Mouse (Mus musculus) liver, embryonic 16.5 days (tissue): Measurements from ENCODE around the gene Rere. TPM values are rescaled to one million over a fixed set of nuclear protein-coding genes. Genes with fewer than 3 reads are reported as not detected.
"Not testable (repeated sequence)": the region's sequence is repeated elsewhere in the genome, so short reads cannot be mapped to it uniquely, and the experiment has no call there.

Experiments used
- ATAC-seq: fragments of 200-750 bp; cut with Nextera tagmentation; 2 replicates; pipeline ENCODE4 v1.8.0; 2017; ENCODE audit warnings: low read depth, mild to moderate bottlenecking, moderate number of reproducible peaks, moderate library complexity
- H3K27ac ChIP-seq: fragments of 300-500 bp; sonication (generic); 2 replicates; pipeline ENCODE4 v1.5.1; 2014; ENCODE audit warnings: mild to moderate bottlenecking, low read length
- H3K27me3 ChIP-seq: fragments of 300-500 bp; sonication (generic); 2 replicates; pipeline ENCODE4 v1.6.1; 2014; ENCODE audit warnings: low read depth, low read length, mixed read lengths; ENCODE audit not compliant: control insufficient read depth, insufficient read depth
- H3K36me3 ChIP-seq: fragments of 300-500 bp; sonication (generic); 2 replicates; pipeline ENCODE4 v1.6.1; 2014; ENCODE audit warnings: mild to moderate bottlenecking; ENCODE audit not compliant: control insufficient read depth, insufficient read depth
- H3K4me1 ChIP-seq: fragments of 300-500 bp; sonication (generic); 2 replicates; pipeline ENCODE4 v1.6.1; 2014; ENCODE audit warnings: low read depth, low read length, mixed read lengths; ENCODE audit not compliant: control insufficient read depth
- H3K4me2 ChIP-seq: fragments of 300-500 bp; sonication (generic); 2 replicates; pipeline ENCODE4 v1.6.1; 2014; ENCODE audit warnings: low read depth, low read length, mixed read lengths
- H3K4me3 ChIP-seq: fragments of 300-500 bp; sonication (generic); 2 replicates; pipeline ENCODE4 v1.5.1; 2014; ENCODE audit warnings: low read depth, mild to moderate bottlenecking, low read length
- H3K9ac ChIP-seq: fragments of 300-500 bp; sonication (generic); 2 replicates; pipeline ENCODE4 v1.6.1; 2014; ENCODE audit warnings: low read depth, low read length
- H3K9me3 ChIP-seq: fragments of 300-500 bp; sonication (generic); replicated peaks from 2 replicates; pipeline ENCODE4 v1.6.1; 2016; ENCODE audit warnings: low read length; ENCODE audit not compliant: control insufficient read depth
- whole genome bisulfite sequencing: fragments of 180-500 bp; shearing (Covaris S2); extraction: QIAGEN DNeasy Blood & Tissue Kit; methylation state at CpG from one replicate; pipeline ENCODE4 v1.1.7; 2014; ENCODE audit not compliant: insufficient replicate concordance; 5-methylcytosine and 5-hydroxymethylcytosine counted together
- polyA plus RNA-seq: library from polyadenylated mRNA; unstranded; fragments of >200 nt; fragmentation: Nextera tagmentation; extraction: Ambion mirVana; gene quantifications from 2 replicates; pipeline ENCODE4 v1.2.1, GENCODE M21; 2015

Gene Rere
- polyA plus RNA-seq, 1 experiment from 2014 or later, result 6.8 TPM

- H3K27me3 ChIP-seq, result no peaks in the 10 kb centered on the region
- 29% methylated on average over 6 of the region's 6 CpGs for WGBS
- ATAC-seq, result no peak; the same call in 1 of the 2 replicates
- no peaks in the 10 kb centered on the region for H3K4me1 ChIP-seq
- H3K4me2 ChIP-seq, result no peak overlapping the region
- no peak overlapping the region for H3K4me3 ChIP-seq
- H3K36me3 ChIP-seq, result no peaks in the 10 kb centered on the region
- no peaks in the 10 kb centered on the region for H3K9me3 ChIP-seq
- no peak overlapping the region for H3K9ac ChIP-seq
- no peak overlapping the region for H3K27ac ChIP-seq
Observed at GRCm38 (mm10) chr4:150260745-150261144, 20.7 kb upstream of the Rere start.

- no peak overlapping the region for H3K9ac ChIP-seq
- no peaks in the 10 kb centered on the region for H3K36me3 ChIP-seq
- H3K4me1 ChIP-seq, result no peaks in the 10 kb centered on the region
- no peaks in the 10 kb centered on the region for H3K27me3 ChIP-seq
- H3K9me3 ChIP-seq, result no peaks in the 10 kb centered on the region
- H3K27ac ChIP-seq, result no peak overlapping the region
- no peak overlapping the region for H3K4me2 ChIP-seq
- 68% methylated on average over 8 of the region's 8 CpGs for WGBS
- no peak for ATAC-seq
- H3K4me3 ChIP-seq, result no peak overlapping the region
Observed at GRCm38 (mm10) chr4:150262301-150262700, 19.1 kb upstream of the Rere start.

- 46% methylated on average over 7 of the region's 7 CpGs for WGBS
- H3K4me2 ChIP-seq, result no peak overlapping the region
- H3K4me1 ChIP-seq, result no peaks in the 10 kb centered on the region; the same call in 1 of the 2 replicates
- no peak overlapping the region for H3K9ac ChIP-seq
- no peaks in the 10 kb centered on the region for H3K36me3 ChIP-seq
- H3K27me3 ChIP-seq, result no peaks in the 10 kb centered on the region
- H3K9me3 ChIP-seq, result no peaks in the 10 kb centered on the region
- ATAC-seq, result no peak
- no peak overlapping the region for H3K4me3 ChIP-seq
- no peak overlapping the region for H3K27ac ChIP-seq
Observed at GRCm38 (mm10) chr4:150264903-150265302, 16.5 kb upstream of the Rere start.

DNA sequence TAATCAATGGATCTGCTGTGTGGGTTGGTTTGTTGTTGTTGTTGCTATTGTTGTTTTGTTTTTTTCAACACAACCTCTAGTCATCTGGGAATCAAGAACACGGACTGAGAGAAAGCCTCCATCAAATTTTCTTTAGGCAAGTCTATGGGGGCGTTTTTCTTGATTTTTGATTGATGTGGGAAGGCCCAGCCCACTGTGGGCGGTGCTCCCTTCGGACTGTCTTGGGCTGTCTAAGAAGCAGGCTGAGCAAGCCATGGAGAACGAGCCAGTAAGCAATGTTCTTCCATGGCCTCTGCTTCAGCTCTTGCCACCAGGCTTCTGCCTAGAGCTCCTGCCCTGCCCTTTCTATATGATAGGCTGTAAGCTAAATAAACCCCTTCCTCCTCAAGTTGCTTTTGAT, 16.0 kb upstream of the Rere start:
- Histone ChIP-seq H3K9me3 (no peaks in the 10 kb centered on the region), H3K4me2 (no peak overlapping the region), H3K9ac (no peak overlapping the region), H3K36me3 (no peaks in the 10 kb centered on the region), H3K27me3 (no peaks in the 10 kb centered on the region), H3K27ac (no peak overlapping the region), H3K4me3 (no peak overlapping the region), H3K4me1 (no peaks in the 10 kb centered on the region; the same call in 1 of the 2 replicates)
- no peak for ATAC-seq
- WGBS, result 25% methylated on average over 5 of the region's 5 CpGs

DNA sequence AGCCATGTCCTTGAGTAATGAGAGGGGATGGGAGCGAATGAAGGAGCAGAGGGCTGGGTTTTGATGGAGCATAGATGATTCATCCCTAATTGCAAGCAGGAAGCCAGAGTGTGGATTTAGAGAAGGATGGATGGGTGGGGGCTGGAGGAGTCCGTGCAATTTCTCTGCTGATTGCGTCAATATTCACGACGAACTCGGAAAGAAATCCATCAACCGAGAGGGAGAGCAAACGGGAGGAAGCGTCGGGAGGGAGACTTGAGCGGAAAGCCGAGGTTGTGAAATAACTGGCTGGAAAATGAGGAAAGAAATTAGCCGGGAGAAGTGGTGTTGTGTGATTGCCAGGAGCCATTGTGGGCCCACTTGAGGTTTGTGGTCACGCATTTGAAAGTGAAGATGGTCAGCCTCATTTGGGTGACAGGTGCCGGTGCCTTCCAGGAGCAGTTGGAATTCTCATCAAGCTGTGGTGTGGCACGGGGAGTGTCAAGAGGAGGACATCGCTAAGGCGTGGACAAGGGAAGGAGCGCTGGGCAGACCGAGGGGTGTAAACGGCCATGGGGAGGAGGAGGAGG, 14.7 kb upstream of the Rere start:
- WGBS, result 48% methylated on average over 21 of the region's 21 CpGs

DNA sequence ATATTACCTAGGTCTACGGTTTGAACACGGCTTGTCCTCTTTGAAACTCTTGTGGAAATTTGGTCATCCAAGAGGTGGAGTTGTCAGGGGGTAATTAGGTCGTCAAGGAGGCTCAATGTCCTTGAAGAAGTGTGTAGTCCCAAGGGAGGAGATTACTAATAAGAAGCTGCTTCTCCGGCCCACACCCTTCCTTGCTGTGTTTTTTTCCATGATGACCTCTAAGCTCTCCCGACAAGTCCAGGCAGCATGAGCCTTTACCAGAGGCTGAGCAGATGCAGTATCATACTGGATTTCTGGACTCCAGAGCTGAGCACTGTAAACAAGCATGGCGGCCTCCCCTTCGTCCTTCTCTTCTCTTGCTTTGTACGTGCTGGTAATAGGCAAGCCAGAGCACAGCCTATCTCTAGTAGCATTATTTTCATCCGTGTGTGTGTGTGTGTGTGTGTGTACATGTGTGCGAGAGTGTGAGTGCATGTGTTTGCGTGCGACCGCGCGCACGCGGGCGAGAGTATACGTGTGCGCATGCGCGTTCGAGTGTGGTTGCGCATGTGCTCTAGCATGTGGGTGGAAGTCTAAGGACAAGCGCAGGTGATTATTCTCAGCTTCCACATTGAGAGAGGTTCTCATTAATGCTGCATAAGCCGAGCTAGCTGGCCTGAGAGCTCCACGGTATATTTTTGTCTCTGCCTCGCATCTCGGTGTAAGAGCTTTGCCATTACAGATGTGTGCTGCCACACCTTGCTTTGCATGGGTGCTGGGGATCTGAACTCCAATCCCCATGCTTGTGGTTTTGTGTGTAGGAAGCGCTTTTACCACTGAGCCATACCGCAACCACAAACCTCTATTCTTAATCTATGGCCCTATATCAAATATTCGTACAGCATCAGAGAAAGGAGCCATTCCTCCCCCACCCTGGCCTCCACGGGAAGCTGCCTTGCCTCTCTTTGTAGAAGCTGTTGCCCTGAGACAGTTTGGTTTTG, 12.5 kb upstream of the Rere start:
- ATAC-seq, result no peak
- Histone ChIP-seq H3K27me3 (no peaks in the 10 kb centered on the region), H3K27ac (no peak overlapping the region), H3K4me1 (peaks cover 4% of the 10 kb centered on the region; the same call in 1 of the 2 replicates), H3K9ac (no peak overlapping the region), H3K9me3 (no peaks in the 10 kb centered on the region), H3K4me2 (no peak overlapping the region), H3K36me3 (no peaks in the 10 kb centered on the region), H3K4me3 (no peak overlapping the region)
- WGBS, result 66% methylated on average over 33 of the region's 33 CpGs

More for the DNA sequence above, 14.7 kb upstream of the Rere start:
- no peak overlapping the region for H3K4me2 ChIP-seq
- H3K4me3 ChIP-seq, result no peak overlapping the region
- H3K36me3 ChIP-seq, result no peaks in the 10 kb centered on the region
- H3K9me3 ChIP-seq, result no peaks in the 10 kb centered on the region
- H3K4me1 ChIP-seq, result no peaks in the 10 kb centered on the region; the same call in 1 of the 2 replicates
- no peaks in the 10 kb centered on the region for H3K27me3 ChIP-seq
- ATAC-seq, result no peak
- no peak overlapping the region for H3K27ac ChIP-seq
- no peak overlapping the region for H3K9ac ChIP-seq

- no peaks in the 10 kb centered on the region for H3K9me3 ChIP-seq
- no peak overlapping the region for H3K9ac ChIP-seq
- no peak overlapping the region for H3K4me3 ChIP-seq
- no peaks in the 10 kb centered on the region for H3K27me3 ChIP-seq
- WGBS, result 11% methylated on average over 7 of the region's 7 CpGs
- no peak overlapping the region for H3K27ac ChIP-seq
- H3K36me3 ChIP-seq, result no peaks in the 10 kb centered on the region
- H3K4me1 ChIP-seq, result peaks cover 4% of the 10 kb centered on the region; the same call in 1 of the 2 replicates
- no peak overlapping the region for H3K4me2 ChIP-seq
- no peak for ATAC-seq
Observed at GRCm38 (mm10) chr4:150269679-150270078, 11.8 kb upstream of the Rere start.

DNA sequence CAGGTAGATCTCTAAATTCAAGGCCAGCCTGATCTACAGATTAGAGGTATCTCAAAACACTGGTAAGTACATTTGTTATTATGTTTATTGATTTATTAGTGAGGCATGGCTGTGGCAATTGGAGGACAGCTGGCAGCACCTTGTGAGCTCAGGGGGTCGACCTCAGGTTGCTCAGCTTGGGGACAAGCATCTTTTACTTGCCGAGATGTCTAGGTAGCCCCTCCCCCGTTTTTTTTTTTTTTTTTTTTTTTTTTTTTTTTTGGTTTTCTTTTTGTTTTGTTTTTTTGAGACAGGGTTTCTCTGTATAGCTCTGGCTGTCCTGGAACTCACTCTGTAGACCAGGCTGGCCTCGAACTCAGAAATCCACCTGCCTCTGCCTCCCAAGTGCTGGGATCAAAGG, 10.7 kb upstream of the Rere start:
- H3K4me1 ChIP-seq, H3K9me3 ChIP-seq, H3K27me3 ChIP-seq, H3K4me2 ChIP-seq, H3K36me3 ChIP-seq, H3K27ac ChIP-seq, ATAC-seq, H3K4me3 ChIP-seq, H3K9ac ChIP-seq: not testable (repeated sequence)
- 41% methylated on average over 4 of the region's 4 CpGs for WGBS

DNA sequence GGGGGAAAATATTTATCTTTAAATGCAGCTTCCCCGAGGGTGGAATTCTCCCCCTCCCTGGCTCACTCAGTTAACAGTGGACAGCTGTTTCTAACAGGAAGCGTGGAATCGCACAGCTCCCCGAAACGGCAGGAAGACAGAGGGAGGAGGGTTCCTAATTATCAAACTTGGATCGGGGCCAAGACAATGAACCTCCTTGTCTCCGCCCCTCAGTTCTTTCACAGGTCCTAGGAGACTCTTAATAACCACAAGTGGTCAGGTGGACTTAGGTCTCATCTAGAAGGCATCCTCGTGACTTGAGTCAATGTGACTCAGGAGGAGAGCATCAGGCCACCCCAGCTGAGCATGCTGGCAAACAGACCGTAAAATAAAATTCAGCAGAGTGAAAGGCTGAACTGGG, 8.7 kb upstream of the Rere start:
- Histone ChIP-seq H3K27ac (no peak overlapping the region), H3K9me3 (no peaks in the 10 kb centered on the region), H3K4me2 (peak overlapping the region; percentile 8; the same call in 1 of the 2 replicates), H3K36me3 (no peaks in the 10 kb centered on the region), H3K27me3 (no peaks in the 10 kb centered on the region), H3K9ac (no peak overlapping the region), H3K4me3 (no peak overlapping the region), H3K4me1 (peaks cover 4% of the 10 kb centered on the region; the same call in 1 of the 2 replicates)
- 12% methylated on average over 9 of the region's 9 CpGs for WGBS
- ATAC-seq, result 0 out of 2 replicates have a peak, but pooled peaks have one; percentile 25
